Mouse (Mus musculus): ENCODE measurements around the gene Gm960.

Gm960 gene

GRCm38 (mm10) chr19:4624406-4625178, 73.9 kb downstream of the Gm960 start:
- no peak for DNase-seq (ENCODE audit: low read depth, low spot score)

DNA sequence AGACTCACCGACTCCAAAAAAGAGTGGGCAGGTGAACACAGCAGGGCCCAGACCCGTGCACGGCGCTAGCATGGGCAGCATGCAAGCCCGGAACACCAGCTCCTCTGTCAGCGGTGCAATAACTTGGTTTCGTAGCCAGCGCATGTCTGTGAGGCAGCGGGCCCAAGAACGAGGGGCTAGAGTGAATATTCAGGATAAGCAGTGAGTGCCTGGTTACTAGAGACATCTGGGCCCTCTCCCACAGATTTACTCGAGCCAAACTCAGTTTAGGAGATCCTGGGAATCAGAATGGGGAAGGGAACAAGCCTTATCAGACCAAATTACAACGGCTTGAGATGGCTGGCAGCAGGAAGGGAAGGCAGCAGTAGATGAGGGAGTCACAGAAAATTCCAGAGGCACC, 74.5 kb downstream of the Gm960 start:
- DNase-seq (ENCODE audit: low read depth, low spot score) = no peak

DNA sequence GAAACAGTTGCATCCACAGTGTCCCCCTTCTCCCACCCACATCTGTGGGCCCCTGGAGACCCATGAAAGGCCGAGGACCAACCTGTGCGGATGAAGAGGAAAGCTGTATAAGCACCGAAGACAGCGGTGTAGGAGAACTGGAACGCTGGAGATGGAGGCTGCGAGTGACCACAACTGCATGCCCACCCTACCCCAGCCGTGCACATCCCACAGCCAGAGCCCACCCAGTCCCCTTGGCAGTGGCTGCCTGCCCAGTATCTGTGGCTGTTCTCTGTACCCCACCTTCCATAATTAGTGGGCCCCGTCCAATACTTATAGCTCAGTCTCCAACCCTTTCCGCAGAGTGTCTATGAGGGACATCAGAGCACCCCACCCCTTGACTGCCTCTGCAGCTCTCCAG, 75.0 kb downstream of the Gm960 start:
- DNase-seq (ENCODE audit: low read depth, low spot score) = no peak

GRCm38 (mm10) chr19:4622780-4623179, 75.7 kb downstream of the Gm960 start:
- no peak for DNase-seq (ENCODE audit: low read depth, low spot score)

DNA sequence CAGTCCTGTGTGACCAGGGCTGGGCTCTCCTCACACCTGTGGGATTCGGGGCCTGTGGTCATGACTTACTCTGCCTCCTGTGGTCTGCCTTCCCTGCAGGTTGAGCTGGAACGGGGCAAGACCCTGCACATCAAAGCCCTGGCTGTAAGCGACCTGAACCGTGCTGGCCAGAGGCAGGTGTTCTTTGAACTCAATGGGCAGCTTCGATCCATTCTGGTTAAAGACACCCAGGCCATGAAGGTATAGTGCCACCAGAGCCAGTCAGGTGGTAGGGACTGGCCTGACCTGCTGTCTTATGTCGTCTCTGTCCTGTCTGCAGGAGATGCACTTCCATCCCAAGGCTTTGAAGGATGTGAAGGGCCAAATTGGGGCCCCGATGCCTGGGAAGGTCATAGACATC, 77.7 kb downstream of the Gm960 start:
- no peak for DNase-seq (ENCODE audit: low read depth, low spot score)

DNA sequence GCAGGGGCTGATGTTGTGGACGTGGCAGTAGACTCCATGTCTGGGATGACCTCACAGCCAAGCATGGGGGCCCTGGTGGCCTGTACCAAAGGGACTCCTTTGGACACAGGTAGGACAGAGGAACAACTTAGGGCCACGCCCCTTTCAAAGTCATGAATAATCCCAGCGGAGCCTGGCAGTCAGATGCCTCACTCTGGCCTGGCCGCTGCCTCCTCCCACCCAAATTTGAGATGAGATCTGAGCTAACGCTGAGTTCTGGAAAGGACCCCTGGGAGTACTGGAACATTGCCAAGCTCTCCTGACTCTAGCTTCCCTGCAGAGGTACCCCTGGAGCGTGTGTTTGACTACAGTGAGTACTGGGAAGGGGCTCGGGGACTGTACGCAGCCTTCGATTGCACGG, 79.0 kb downstream of the Gm960 start:
- no peak for DNase-seq (ENCODE audit: low read depth, low spot score)

DNA sequence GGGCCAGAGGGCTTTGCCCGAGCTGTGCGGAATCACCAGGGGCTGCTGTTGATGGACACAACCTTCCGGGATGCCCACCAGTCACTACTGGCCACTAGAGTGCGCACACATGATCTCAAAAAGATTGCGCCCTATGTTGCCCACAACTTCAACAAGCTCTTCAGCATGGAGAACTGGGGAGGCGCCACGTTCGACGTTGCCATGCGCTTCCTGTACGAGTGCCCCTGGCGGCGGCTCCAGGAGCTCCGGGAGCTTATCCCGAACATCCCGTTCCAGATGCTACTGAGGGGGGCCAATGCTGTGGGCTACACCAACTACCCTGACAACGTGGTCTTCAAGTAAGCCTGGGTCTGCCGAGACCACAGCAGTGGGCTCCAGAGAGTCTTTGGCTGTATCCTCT, 80.3 kb downstream of the Gm960 start:
- no peak for DNase-seq (ENCODE audit: low read depth, low spot score)

DNA sequence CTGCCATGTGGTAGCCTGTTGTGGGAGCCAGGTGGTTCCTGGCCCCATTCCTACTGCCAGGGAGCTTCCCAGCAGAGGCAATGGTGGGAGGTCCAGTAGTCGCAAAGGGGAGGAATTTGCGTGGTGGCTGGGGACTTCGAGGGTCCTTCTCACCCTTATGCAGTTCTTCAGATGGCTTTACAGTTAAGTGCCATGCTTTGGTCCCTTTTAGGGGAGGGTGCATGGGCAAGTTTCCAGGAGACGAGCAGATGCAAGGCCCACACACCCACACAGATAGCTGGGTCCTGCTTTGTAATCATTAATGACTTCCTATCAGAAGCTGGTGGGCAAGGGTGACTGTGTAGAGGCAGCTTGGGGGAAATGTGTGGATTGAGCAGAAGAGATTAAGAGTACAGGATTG, 81.9 kb downstream of the Gm960 start:
- DNase-seq (ENCODE audit: low read depth, low spot score) = no peak

DNA sequence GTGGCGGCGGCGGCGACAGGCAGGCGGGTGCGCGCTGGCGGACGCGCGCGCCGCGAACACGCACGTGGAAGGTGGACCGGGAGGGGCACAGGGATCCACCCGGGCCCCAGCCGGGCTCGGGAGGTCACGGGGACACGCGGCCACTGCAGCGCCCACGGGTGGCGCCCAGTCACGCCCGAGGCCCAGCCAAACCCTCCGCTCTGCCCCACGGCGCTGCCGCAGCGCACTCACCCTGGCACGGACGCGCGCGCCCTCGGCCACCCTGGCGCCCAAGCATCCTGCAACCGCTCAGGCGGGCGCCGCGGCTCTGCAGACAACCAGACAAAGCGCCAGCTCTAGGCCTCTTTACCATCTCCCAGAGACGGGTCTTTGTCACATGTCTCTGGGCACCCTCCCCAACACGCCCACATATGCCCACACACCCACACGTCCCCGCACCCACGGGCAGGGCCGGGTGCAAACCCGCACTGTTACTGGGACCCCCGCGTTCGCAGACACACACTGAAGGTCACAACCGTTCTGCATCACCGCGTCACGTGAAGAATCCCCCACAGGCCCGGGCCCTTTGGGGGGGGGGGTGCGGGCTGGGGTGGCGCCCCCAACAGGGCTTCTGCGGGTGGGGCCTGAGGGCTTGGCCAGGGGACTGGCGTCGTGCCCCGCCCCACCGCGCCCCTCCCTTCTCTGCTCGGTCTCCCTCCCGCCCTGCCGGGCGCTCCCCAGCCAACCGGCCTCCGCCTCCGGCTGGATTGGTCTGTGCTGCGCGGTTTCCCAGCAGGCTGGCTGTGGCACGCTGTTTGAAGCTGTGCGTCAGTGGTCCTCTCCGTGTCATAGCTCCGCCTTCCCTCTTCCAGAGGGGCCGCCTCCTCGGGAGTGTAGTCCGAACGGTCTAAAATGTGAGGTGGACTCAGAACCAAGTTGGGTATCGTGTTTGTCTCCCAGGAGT, 83.0 kb downstream of the Gm960 start, which contains the start of gene Lrfn4:
Gene Lrfn4, minus strand, starts transcription at position 517 of the 943 bp plus-strand sequence.
- peak; percentile 80 for DNase-seq (ENCODE audit: low read depth, low spot score)

GRCm38 (mm10) chr19:4614305-4615150, 83.9 kb downstream of the Gm960 start:
- no peak for DNase-seq (ENCODE audit: low read depth, low spot score)

GRCm38 (mm10) chr19:4613464-4614304, 84.8 kb downstream of the Gm960 start:
- no peak for DNase-seq (ENCODE audit: low read depth, low spot score)

GRCm38 (mm10) chr19:4612181-4612961, 86.1 kb downstream of the Gm960 start:
- DNase-seq (ENCODE audit: low read depth, low spot score) = no peak

DNA sequence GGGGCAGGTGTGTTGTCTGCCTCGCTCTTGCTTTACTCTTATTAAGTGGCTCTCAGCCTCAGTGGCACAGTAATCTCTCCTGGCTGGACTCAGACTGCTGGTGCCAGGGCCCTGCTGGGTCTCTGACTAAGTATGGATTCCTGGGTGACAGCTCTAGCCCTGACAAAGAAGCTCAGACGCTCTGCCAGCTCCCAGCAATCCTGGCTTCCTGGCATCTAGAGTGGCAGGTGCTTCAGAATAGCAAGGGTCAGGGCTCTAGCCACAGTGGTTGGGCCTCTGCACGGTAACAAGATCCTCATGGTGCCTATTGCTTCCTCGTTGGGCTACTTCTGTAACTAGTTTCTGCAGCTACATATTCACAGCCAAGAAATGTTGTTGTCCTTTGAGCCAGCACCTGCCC, 88.4 kb downstream of the Gm960 start:
- no peak for DNase-seq (ENCODE audit: low read depth, low spot score)

GRCm38 (mm10) chr19:4608511-4608910, 90.0 kb downstream of the Gm960 start:
- DNase-seq (ENCODE audit: low read depth, low spot score) = no peak

- DNase-seq (ENCODE audit: low read depth, low spot score) = no peak
Measured at GRCm38 (mm10) chr19:4607406-4607805, 91.1 kb downstream of the Gm960 start.

- no peak for DNase-seq (ENCODE audit: low read depth, low spot score)
Measured at GRCm38 (mm10) chr19:4605654-4606053, 92.8 kb downstream of the Gm960 start.

DNA sequence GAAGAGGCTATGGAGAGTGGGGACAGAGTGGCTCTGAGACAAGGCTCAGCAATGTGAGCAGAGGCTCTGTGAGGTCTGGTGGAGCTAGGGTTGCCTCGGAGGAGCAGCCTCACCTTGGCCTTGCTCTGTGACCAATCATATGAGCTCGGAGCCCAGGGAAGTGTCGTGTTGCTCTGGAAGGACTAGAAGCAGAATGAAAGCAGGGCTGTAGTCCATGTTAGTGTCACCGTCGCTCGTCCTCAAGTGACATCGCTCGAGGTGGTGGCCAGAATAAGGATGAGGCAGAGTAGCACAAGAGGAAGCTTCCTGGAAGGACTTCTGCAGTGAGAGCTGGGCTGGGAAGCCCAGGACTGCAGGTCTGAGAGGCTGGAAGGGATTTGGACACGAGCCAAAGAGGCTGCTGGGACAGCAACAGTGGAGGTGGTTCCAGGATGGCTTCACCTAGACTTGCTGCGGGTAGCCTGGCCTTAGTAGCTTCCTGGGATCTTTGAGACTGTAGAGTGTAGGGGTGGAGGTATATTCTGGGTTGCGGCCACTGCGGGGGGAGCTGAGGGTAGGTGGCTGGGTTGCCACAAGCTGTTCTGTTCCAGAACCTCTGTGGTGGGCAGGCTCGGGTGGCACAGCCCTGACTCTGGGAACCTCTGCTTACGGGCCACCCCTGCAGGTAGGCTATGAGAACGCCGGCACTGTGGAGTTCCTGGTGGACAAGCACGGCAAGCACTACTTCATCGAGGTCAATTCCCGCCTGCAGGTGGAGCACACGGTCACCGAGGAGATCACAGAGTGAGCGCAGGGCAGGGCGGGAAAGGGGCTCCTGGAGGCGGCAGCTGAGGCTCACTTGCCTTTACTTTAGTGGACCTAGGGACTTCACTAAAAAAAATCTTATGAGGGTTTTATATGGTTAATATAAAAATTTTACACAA, 94.4 kb downstream of the Gm960 start:
- DNase-seq (ENCODE audit: low read depth, low spot score) = no peak

- DNase-seq (ENCODE audit: low read depth, low spot score) = no peak
Measured at GRCm38 (mm10) chr19:4602459-4602858, 96.0 kb downstream of the Gm960 start.

GRCm38 (mm10) chr19:4596071-4596470, 102.4 kb downstream of the Gm960 start:
- DNase-seq (ENCODE audit: low read depth, low spot score) = no peak

All from brain, embryonic 18.5 days (tissue).